Comparison of ENCODE assay signal across 8 mouse cellular contexts in genomic region chr2:152830021-152830921, GRCm38 (mm10). TPM values are rescaled to one million over a fixed set of nuclear protein-coding genes. Genes with fewer than 3 reads are reported as not detected.
DNase-seq lines count a peak whose midpoint lies in the region; ATAC-seq and TF ChIP-seq lines count a peak whose summit lies in the region.

No protein-coding gene starts in this region.

- POLR2A ChIA-PET in Patski (lab: Charles Lee), result interaction anchor here (0.6 to 1.6 kb wide), 20 partner anchors 9 to 1092 kb away, joined by 3 to 10 read pairs (median 3); no protein-coding TSS in a partner anchor

- CTCF ChIA-PET in Patski (lab: Charles Lee), result interaction anchor here (0.8 to 2.1 kb wide), 11 partner anchors 22 to 152 kb away, joined by 3 to 18 read pairs (median 3); no protein-coding TSS in a partner anchor

- no peaks in the 10 kb centered on the region for H3K27me3 ChIP-seq in Patski
- no peaks in the 10 kb centered on the region for H3K27me3 ChIP-seq in hindbrain, embryonic 12.5 days

- peak overlapping the region; percentile 70 for H3K4me3 ChIP-seq in hindbrain, embryonic 12.5 days

- H3K27ac ChIP-seq in hindbrain, embryonic 12.5 days, result peak overlapping the region; percentile 98

- peak overlapping the region; percentile 84 for H3K4me2 ChIP-seq in hindbrain, embryonic 12.5 days (replicated peaks)

- H3K4me1 ChIP-seq in hindbrain, embryonic 12.5 days, result peaks cover 43% of the 10 kb centered on the region

- H3K9me3 ChIP-seq in hindbrain, embryonic 12.5 days (replicated peaks), result no peaks in the 10 kb centered on the region

- TF ChIP-seq CTCF in Patski (IDR thresholded peaks at IDR 0.05), result peak; percentile 55

- ATAC-seq in Patski, result peak; percentile 62
- ATAC-seq in hindbrain, embryonic 12.5 days (ENCODE audit: low FRiP score), result peak; percentile 83

- 1% methylated on average over 31 of the region's 31 CpGs for WGBS in hindbrain, embryonic 12.5 days

- no peak for DNase-seq in Patski (ENCODE audit: low read depth, low spot score)
- DNase-seq in cerebellum, postnatal 10 days, result peak; percentile 89 to 92
- peak; percentile 83 for DNase-seq in frontal cortex, postnatal 10 days (ENCODE audit: low spot score in 2 of 2)
- DNase-seq in layer of hippocampus, postnatal 14 days (ENCODE audit: low spot score in 2 of 2), result peak; percentile 82 to 91
- DNase-seq in lung, postnatal 14 days, result peak; percentile 96
- DNase-seq in ovary, postnatal 36 days (ENCODE audit: low spot score), result peak; percentile 90
- DNase-seq in thymus, postnatal 14 days, result peak; percentile 93

- in situ Hi-C loops in Patski (cut with MboI; ENCODE audit: low pct_unique_long_range_greater_than_20kb), result loop anchor here (5.0 kb wide), 2 partner anchors 138 to 213 kb away; no protein-coding TSS in a partner anchor

- H3K9ac ChIP-seq in hindbrain, embryonic 12.5 days, result peak overlapping the region; percentile 94

- no peaks in the 10 kb centered on the region for H3K36me3 ChIP-seq in hindbrain, embryonic 12.5 days

RNA-seq across cellular contexts. Expression of gene Bcl2l1, which starts 1.3 kb away (rescaled TPM):
- polyA plus RNA-seq in Patski (2021), result 133 TPM
- 155 and 166 TPM in 2 replicates for polyA plus RNA-seq in hindbrain, embryonic 12.5 days (2016; fragmentation: Nextera tagmentation; extraction: Ambion mirVana)
- total RNA-seq in layer of hippocampus, postnatal 14 days (2021), result 100 to 1,000 TPM; 124 to 128 TPM

RNA-seq across cellular contexts. Expression of gene Tpx2, which starts 17.5 kb away (rescaled TPM):
- polyA plus RNA-seq in Patski (2021), result 55.7 TPM
- 81.5 and 87.9 TPM in 2 replicates for polyA plus RNA-seq in hindbrain, embryonic 12.5 days (2016; fragmentation: Nextera tagmentation; extraction: Ambion mirVana)
- 1 to 10 TPM; 2.5 to 4.7 TPM for total RNA-seq in layer of hippocampus, postnatal 14 days (2021)
